Mouse (Mus musculus) heart, postnatal 0 days (tissue): ENCODE results near the gene Bcorl1. TPM values are rescaled to one million over a fixed set of nuclear protein-coding genes. Genes with fewer than 3 reads are reported as not detected.

Source experiments
- ATAC-seq: fragments of 200-750 bp; cut with Nextera tagmentation; 2 replicates; pipeline ENCODE4 v1.8.0; 2017; ENCODE audit warnings: low read depth, moderate number of reproducible peaks, moderate library complexity; ENCODE audit not compliant: insufficient read depth
- DNase-seq: peaks from one replicate; pipeline ENCODE4 v3.0.0-alpha.2; 2016; ENCODE audit warnings: low spot score
- H3K27ac ChIP-seq: fragments of 300-500 bp; sonication (generic); 2 replicates; pipeline ENCODE4 v1.5.1; 2014; ENCODE audit warnings: low read depth, mild to moderate bottlenecking
- H3K27me3 ChIP-seq: fragments of 300-500 bp; sonication (generic); 2 replicates; pipeline ENCODE4 v1.6.1; 2014; ENCODE audit warnings: low read length, mixed read lengths; ENCODE audit not compliant: control insufficient read depth, insufficient read depth
- H3K36me3 ChIP-seq: fragments of 300-500 bp; sonication (generic); replicated peaks from 2 replicates; pipeline ENCODE4 v1.6.1; 2014; ENCODE audit warnings: low read length, mixed read lengths; ENCODE audit not compliant: control insufficient read depth, insufficient read depth
- H3K4me1 ChIP-seq: fragments of 300-500 bp; sonication (generic); 2 replicates; pipeline ENCODE4 v1.6.1; 2014; ENCODE audit warnings: antibody characterized with exemption; ENCODE audit not compliant: control insufficient read depth, insufficient read depth
- H3K4me2 ChIP-seq: fragments of 300-500 bp; sonication (generic); 2 replicates; pipeline ENCODE4 v1.6.1; 2014; ENCODE audit warnings: low read depth, mild to moderate bottlenecking, low read length, moderate library complexity
- H3K4me3 ChIP-seq: fragments of 300-500 bp; sonication (generic); 2 replicates; pipeline ENCODE4 v1.5.1; 2014; ENCODE audit warnings: low read depth, low read length
- H3K9ac ChIP-seq: fragments of 300-500 bp; sonication (generic); replicated peaks from 2 replicates; pipeline ENCODE4 v1.6.1; 2014; ENCODE audit warnings: low read depth, low read length, mixed read lengths
- H3K9me3 ChIP-seq: fragments of 300-500 bp; sonication (generic); replicated peaks from 2 replicates; pipeline ENCODE4 v1.6.1; 2016; ENCODE audit warnings: low read length; ENCODE audit not compliant: control insufficient read depth
- CTCF ChIP-seq: IDR thresholded peaks from 2 replicates; pipeline ENCODE4 v1.5.1; 2016; ENCODE audit warnings: antibody characterized with exemption, control low read depth, low read depth
- EP300 ChIP-seq: IDR thresholded peaks from 2 replicates; pipeline ENCODE4 v1.6.1; 2016; ENCODE audit warnings: antibody characterized with exemption, low read depth
- WGBS: fragments of 180-500 bp; shearing (Covaris S2); extraction: QIAGEN DNeasy Blood & Tissue Kit; methylation state at CpG from one replicate; pipeline ENCODE4 v1.1.7; 2014; 5-methylcytosine and 5-hydroxymethylcytosine counted together
- polyA plus RNA-seq: library from polyadenylated mRNA; unstranded; fragments of >200 nt; fragmentation: Nextera tagmentation; extraction: Ambion mirVana; gene quantifications from 2 replicates; pipeline ENCODE4 v1.2.1, GENCODE M21; 2015
- total RNA-seq: library from RNA; depleted of rRNA; stranded (reverse); fragments of >200 nt; gene quantifications from 2 replicates; pipeline ENCODE4 v1.2.3, GENCODE M21; 2014; ENCODE audit warnings: low replicate concordance

Gene Bcorl1
- total and polyA plus RNA-seq, 2 experiments from 2014 or later, result 2.0 to 7.2 TPM

- H3K4me3 ChIP-seq, result peak overlapping the region; percentile 43
- peak overlapping the region; percentile 69 for H3K4me2 ChIP-seq
- 13% methylated on average over 24 of the region's 33 CpGs for WGBS
- H3K4me1 ChIP-seq, result no peaks in the 10 kb centered on the region
- TF ChIP-seq CTCF (no peak), EP300 (no peak)
- ATAC-seq (peak; percentile 91), DNase-seq (peak; percentile 38)
- H3K27me3 ChIP-seq, result no peaks in the 10 kb centered on the region
- H3K36me3 ChIP-seq, result no peaks in the 10 kb centered on the region
- H3K9me3 ChIP-seq, result no peaks in the 10 kb centered on the region
- H3K27ac ChIP-seq, result peak overlapping the region; percentile 3; the same call in 1 of the 2 replicates
- peak overlapping the region; percentile 33; the same call in 1 of the 2 replicates for H3K9ac ChIP-seq
Observed at GRCm38 (mm10) chrX:48314530-48315079, 26.6 kb upstream of the Bcorl1 start.

DNA sequence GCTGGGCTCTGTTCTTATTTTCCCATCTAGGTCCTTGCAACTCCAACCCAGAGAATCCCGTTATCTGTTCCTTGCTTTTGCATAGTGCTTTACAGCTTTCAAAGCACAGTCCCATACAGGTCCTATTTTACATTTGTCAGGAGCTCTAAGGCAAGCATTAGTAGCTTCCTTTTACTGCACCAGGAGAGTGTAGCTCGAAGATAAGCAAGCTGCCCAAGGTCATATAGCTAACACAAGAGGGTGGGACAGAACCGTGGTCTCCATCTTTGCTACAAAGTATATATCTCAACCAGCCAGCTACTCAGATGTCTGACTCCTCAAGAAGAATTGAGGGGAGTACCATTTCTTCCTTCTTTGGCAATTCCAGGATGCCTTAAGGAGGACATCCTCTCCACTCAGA is 23.7 kb upstream of the Bcorl1 start:
- TF ChIP-seq EP300 (no peak), CTCF (no peak)
- 51% methylated on average over 3 of the region's 3 CpGs for WGBS
- H3K36me3 ChIP-seq, result no peaks in the 10 kb centered on the region
- H3K9ac ChIP-seq, result no peak overlapping the region
- no peak overlapping the region for H3K4me3 ChIP-seq
- no peaks in the 10 kb centered on the region for H3K9me3 ChIP-seq
- no peak overlapping the region for H3K27ac ChIP-seq
- no peaks in the 10 kb centered on the region for H3K27me3 ChIP-seq
- no peak for ATAC-seq
- no peaks in the 10 kb centered on the region for H3K4me1 ChIP-seq
- H3K4me2 ChIP-seq, result no peak overlapping the region
- no peak for DNase-seq

DNA sequence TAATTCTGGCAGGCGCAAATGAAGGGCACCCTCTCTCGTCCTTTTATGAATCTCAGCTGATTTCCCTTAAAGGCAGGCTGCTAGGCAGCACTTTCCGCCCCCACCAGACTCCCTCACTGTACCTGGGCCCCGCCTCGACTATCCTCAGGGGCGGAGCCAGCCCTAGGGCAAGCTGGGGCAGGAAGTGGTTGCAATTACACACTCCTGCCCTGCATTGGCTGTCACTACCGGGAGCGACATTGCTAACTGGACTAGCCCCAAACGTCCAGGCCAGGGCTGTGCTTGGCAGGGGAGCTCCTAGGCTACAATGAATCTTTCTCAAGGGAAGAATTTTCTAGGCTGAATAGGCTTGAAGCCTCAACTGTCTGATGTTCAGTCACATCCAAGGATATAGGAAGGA is 23.0 kb upstream of the Bcorl1 start:
- DNase-seq, result no peak
- no peak for ATAC-seq
- WGBS, result 36% methylated on average over 9 of the region's 9 CpGs

DNA sequence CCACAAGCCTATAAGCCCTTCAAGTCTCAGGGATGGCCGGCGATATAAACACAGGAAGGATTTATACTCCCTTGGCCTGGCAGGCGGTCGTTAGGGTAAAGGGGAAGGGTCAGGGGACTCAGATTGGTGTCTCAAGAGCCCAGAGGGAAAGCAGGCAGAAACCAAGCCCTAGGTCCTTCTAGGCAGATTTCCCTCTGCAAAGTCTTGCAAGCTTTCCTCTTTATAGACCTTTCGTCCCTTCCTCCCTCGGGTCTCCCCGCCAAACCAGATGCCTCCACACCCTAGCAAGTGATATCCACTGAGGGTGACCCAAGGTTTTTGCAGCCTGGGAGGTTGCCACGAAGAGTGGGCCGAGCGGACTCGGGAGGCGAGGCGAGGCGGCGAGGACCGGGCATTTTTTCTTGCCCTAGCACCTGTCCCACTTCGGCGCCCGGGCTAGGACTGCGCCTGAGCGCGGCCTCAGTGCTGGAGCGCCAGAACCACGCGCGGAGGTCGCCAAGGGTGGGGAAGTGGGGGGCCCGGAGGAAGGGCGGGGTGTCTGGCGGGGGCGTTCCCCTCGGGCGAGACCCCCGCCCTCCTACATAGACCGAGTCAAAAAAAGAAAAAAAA is 613 bp upstream of the Bcorl1 start:
- Histone ChIP-seq H3K4me3 (peak overlapping the region; percentile 63), H3K27me3 (no peaks in the 10 kb centered on the region), H3K27ac (no peak overlapping the region), H3K4me1 (no peaks in the 10 kb centered on the region), H3K9me3 (no peaks in the 10 kb centered on the region), H3K4me2 (peak overlapping the region; percentile 87), H3K36me3 (no peaks in the 10 kb centered on the region), H3K9ac (no peak overlapping the region)
- TF ChIP-seq CTCF (no peak), EP300 (no peak)
- no peak for ATAC-seq
- no peak for DNase-seq
- WGBS, result 16% methylated on average over 35 of the region's 35 CpGs

More for the DNA sequence above, 23.0 kb upstream of the Bcorl1 start:
- no peaks in the 10 kb centered on the region for H3K4me1 ChIP-seq
- TF ChIP-seq EP300 (no peak), CTCF (no peak)
- no peak overlapping the region for H3K27ac ChIP-seq
- H3K4me3 ChIP-seq, result no peak overlapping the region
- H3K9me3 ChIP-seq, result no peaks in the 10 kb centered on the region
- no peaks in the 10 kb centered on the region for H3K27me3 ChIP-seq
- H3K4me2 ChIP-seq, result no peak overlapping the region
- H3K36me3 ChIP-seq, result no peaks in the 10 kb centered on the region
- H3K9ac ChIP-seq, result no peak overlapping the region

- Histone ChIP-seq H3K9me3 (no peaks in the 10 kb centered on the region), H3K4me1 (no peaks in the 10 kb centered on the region), H3K27ac (peak overlapping the region; percentile 43; the same call in 1 of the 2 replicates), H3K4me2 (peak overlapping the region; percentile 87), H3K9ac (peak overlapping the region; percentile 48), H3K27me3 (no peaks in the 10 kb centered on the region), H3K36me3 (no peaks in the 10 kb centered on the region), H3K4me3 (peak overlapping the region; percentile 63)
- WGBS, result 14% methylated on average over 43 of the region's 73 CpGs
- ATAC-seq (no peak), DNase-seq (no peak)
- TF ChIP-seq EP300 (no peak), CTCF (no peak)
Observed at GRCm38 (mm10) chrX:48341621-48342161, 533 bp downstream of the Bcorl1 start.
